Mouse (Mus musculus): ENCODE results near the gene Nhlrc4. TPM values are rescaled to one million over a fixed set of nuclear protein-coding genes. Genes with fewer than 3 reads are reported as not detected.

Nhlrc4 gene
- polyA plus RNA-seq, 1 experiment from 2014 or later: 4.5 TPM

DNA sequence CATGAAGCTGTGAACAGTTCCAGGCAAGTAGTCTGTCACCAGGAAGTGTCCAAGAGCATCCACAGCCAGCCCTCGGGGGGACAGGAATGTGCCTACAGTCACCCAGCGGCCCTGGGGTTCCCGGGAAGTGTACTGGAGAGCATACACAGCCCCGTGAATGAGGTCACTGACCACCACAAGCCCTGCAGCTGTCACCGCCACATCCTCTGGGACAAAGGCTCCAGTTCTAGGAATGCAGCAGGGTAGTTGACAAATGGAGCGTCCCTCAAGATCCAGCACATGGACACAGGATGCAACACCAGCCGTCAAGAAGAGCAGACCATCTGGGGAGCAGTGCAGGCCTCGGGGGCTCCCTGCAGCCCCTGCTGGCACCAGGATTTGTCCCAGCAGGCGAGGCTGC lies 992 bp downstream of the Nhlrc4 start:
- H3K4me3 ChIP-seq (ENCODE audit: low read depth, low read length): no peak overlapping the region
- WGBS: 64% methylated on average over 9 of the region's 9 CpGs
- no peak overlapping the region for H3K4me2 ChIP-seq (replicated peaks; ENCODE audit: low read depth, low read length)
- no peaks in the 10 kb centered on the region for H3K27me3 ChIP-seq (replicated peaks; ENCODE audit: insufficient read depth, low read length)
- no peak for DNase-seq (ENCODE audit: low spot score)
- H3K9ac ChIP-seq (replicated peaks; ENCODE audit: low read depth): no peak overlapping the region
- no peak overlapping the region for H3K27ac ChIP-seq (ENCODE audit: low read length)
- no peak for ATAC-seq
- H3K9me3 ChIP-seq (ENCODE audit: low read length): no peaks in the 10 kb centered on the region
- TF ChIP-seq CTCF (IDR thresholded peaks at IDR 0.05) (no peak), EP300 (IDR thresholded peaks at IDR 0.05) (no peak)
- peaks cover 8% of the 10 kb centered on the region; the same call in 1 of the 2 replicates for H3K4me1 ChIP-seq (ENCODE audit: insufficient read depth, low read depth, low read length)
- H3K36me3 ChIP-seq (ENCODE audit: insufficient read depth, low read length): no peaks in the 10 kb centered on the region

DNA sequence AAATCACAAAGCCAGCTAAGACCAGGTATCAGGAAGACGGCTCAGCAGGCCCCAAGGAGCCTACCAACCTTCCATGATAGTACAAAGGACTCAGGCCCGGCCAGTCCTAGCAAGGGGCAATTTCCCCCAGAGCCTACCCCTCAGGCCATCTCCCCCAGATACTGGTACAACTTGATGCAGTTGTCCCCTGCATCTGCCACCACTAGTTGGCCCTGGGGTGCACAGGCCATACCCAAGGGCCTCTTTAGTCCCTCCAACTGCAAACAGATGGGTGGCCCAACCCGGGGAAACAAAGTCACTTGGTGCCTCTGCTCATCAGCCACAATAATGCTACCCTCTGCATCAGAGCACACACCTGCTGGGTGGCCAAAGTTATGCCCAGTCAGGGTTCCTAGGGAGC lies 1.5 kb downstream of the Nhlrc4 start:
- Histone ChIP-seq H3K4me3 (ENCODE audit: low read depth, low read length) (no peak overlapping the region), H3K4me2 (replicated peaks; ENCODE audit: low read depth, low read length) (no peak overlapping the region), H3K9ac (replicated peaks; ENCODE audit: low read depth) (no peak overlapping the region), H3K4me1 (ENCODE audit: insufficient read depth, low read depth, low read length) (peaks cover 8% of the 10 kb centered on the region; the same call in 1 of the 2 replicates), H3K27ac (ENCODE audit: low read length) (no peak overlapping the region), H3K27me3 (replicated peaks; ENCODE audit: insufficient read depth, low read length) (no peaks in the 10 kb centered on the region), H3K9me3 (ENCODE audit: low read length) (no peaks in the 10 kb centered on the region), H3K36me3 (ENCODE audit: insufficient read depth, low read length) (no peaks in the 10 kb centered on the region)
- TF ChIP-seq EP300 (IDR thresholded peaks at IDR 0.05) (no peak), CTCF (IDR thresholded peaks at IDR 0.05) (no peak)
- no peak for ATAC-seq
- DNase-seq (ENCODE audit: low spot score): no peak
- WGBS: 92% methylated on average over 3 of the region's 3 CpGs

- no peak overlapping the region for H3K4me3 ChIP-seq (ENCODE audit: low read depth, low read length)
- DNase-seq (ENCODE audit: low spot score): peak; percentile 14
- H3K9ac ChIP-seq (replicated peaks; ENCODE audit: low read depth): no peak overlapping the region
- H3K27ac ChIP-seq (ENCODE audit: low read length): no peak overlapping the region
- TF ChIP-seq EP300 (IDR thresholded peaks at IDR 0.05) (no peak), CTCF (IDR thresholded peaks at IDR 0.05) (no peak)
- H3K4me1 ChIP-seq (ENCODE audit: insufficient read depth, low read depth, low read length): peaks cover 8% of the 10 kb centered on the region; the same call in 1 of the 2 replicates
- H3K4me2 ChIP-seq (replicated peaks; ENCODE audit: low read depth, low read length): no peak overlapping the region
- ATAC-seq: peak; percentile 29; the same call in 1 of the 2 replicates
- no peaks in the 10 kb centered on the region for H3K9me3 ChIP-seq (ENCODE audit: low read length)
- H3K36me3 ChIP-seq (ENCODE audit: insufficient read depth, low read length): no peaks in the 10 kb centered on the region
- 74% methylated on average over 2 of the region's 2 CpGs for WGBS
- H3K27me3 ChIP-seq (replicated peaks; ENCODE audit: insufficient read depth, low read length): no peaks in the 10 kb centered on the region
These were observed 2.1 kb downstream of the Nhlrc4 start for GRCm38 (mm10) chr17:25942597-25943151.

- ATAC-seq (peak; percentile 83), DNase-seq (ENCODE audit: low spot score) (peak; percentile 75)
- H3K27ac ChIP-seq (ENCODE audit: low read length): peak overlapping the region; percentile 87
- no peaks in the 10 kb centered on the region for H3K9me3 ChIP-seq (ENCODE audit: low read length)
- H3K4me1 ChIP-seq (ENCODE audit: insufficient read depth, low read depth, low read length): peaks cover 8% of the 10 kb centered on the region; the same call in 1 of the 2 replicates
- 4% methylated on average over 51 of the region's 54 CpGs for WGBS
- peak overlapping the region; percentile 96 for H3K9ac ChIP-seq (replicated peaks; ENCODE audit: low read depth)
- no peaks in the 10 kb centered on the region for H3K27me3 ChIP-seq (replicated peaks; ENCODE audit: insufficient read depth, low read length)
- H3K36me3 ChIP-seq (ENCODE audit: insufficient read depth, low read length): peaks cover 5% of the 10 kb centered on the region
- no peak for TF ChIP-seq EP300 (IDR thresholded peaks at IDR 0.05)
- TF ChIP-seq CTCF (IDR thresholded peaks at IDR 0.05): no peak
- peak overlapping the region; percentile 82 for H3K4me3 ChIP-seq (ENCODE audit: low read depth, low read length)
- H3K4me2 ChIP-seq (replicated peaks; ENCODE audit: low read depth, low read length): peak overlapping the region; percentile 58
These were observed 3.1 kb downstream of the Nhlrc4 start for GRCm38 (mm10) chr17:25941511-25942241.

DNA sequence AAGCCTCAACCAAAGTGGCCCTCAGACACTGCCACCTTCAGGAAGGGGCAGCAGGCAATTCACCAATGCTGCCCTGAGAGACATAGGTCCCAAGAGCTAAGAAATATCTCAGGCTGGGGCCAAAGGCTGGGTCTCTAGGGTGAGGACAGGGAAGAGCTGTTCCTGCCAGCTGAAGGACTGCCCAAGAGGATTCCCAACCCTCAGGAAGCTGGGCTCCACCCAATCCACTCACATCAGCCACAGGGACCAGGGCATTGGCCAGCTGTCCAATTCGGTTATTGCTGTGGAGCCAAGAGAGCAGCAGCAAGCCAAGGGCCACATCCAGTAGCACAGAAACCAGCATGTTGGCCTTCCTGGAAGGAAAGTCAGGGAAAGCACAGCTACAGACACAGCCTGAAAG lies 10.2 kb downstream of the Nhlrc4 start:
- Histone ChIP-seq H3K4me3 (ENCODE audit: low read depth, low read length) (no peak overlapping the region), H3K27me3 (replicated peaks; ENCODE audit: insufficient read depth, low read length) (no peaks in the 10 kb centered on the region), H3K4me1 (ENCODE audit: insufficient read depth, low read depth, low read length) (no peaks in the 10 kb centered on the region), H3K36me3 (ENCODE audit: insufficient read depth, low read length) (peaks cover 50% of the 10 kb centered on the region), H3K9ac (replicated peaks; ENCODE audit: low read depth) (no peak overlapping the region), H3K9me3 (ENCODE audit: low read length) (no peaks in the 10 kb centered on the region), H3K4me2 (replicated peaks; ENCODE audit: low read depth, low read length) (no peak overlapping the region), H3K27ac (ENCODE audit: low read length) (no peak overlapping the region)
- ATAC-seq (no peak), DNase-seq (ENCODE audit: low spot score) (no peak)
- no peak for TF ChIP-seq CTCF (IDR thresholded peaks at IDR 0.05)
- TF ChIP-seq EP300 (IDR thresholded peaks at IDR 0.05): no peak
- WGBS: 88% methylated on average over 1 of the region's 1 CpGs

DNA sequence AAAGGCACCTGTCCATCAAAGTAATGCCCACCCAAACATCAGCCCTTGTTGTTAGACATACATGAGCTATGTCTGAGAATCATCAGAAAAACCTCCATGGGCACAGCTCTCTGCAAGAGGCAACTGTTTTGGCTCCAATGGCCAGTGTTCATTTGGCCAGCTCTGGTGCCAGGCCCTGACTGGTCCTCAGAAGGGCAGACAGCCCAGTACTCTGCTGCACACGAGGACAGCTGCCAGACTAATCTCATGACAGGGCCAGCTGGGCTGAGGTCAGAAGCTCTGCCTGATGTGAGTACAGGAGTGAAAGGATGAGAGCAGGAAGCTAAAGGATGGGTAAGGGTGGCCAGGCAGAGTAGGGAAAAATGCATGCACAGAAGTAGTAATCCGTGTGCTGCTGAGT lies 19.4 kb downstream of the Nhlrc4 start:
- Histone ChIP-seq H3K27me3 (replicated peaks; ENCODE audit: insufficient read depth, low read length) (no peaks in the 10 kb centered on the region), H3K9ac (replicated peaks; ENCODE audit: low read depth) (no peak overlapping the region), H3K4me1 (ENCODE audit: insufficient read depth, low read depth, low read length) (no peaks in the 10 kb centered on the region), H3K9me3 (ENCODE audit: low read length) (no peaks in the 10 kb centered on the region), H3K4me3 (ENCODE audit: low read depth, low read length) (no peak overlapping the region), H3K36me3 (ENCODE audit: insufficient read depth, low read length) (peaks cover 23% of the 10 kb centered on the region), H3K27ac (ENCODE audit: low read length) (no peak overlapping the region), H3K4me2 (replicated peaks; ENCODE audit: low read depth, low read length) (no peak overlapping the region)
- DNase-seq (ENCODE audit: low spot score) (no peak), ATAC-seq (no peak)
- no peak for TF ChIP-seq EP300 (IDR thresholded peaks at IDR 0.05)
- no peak for TF ChIP-seq CTCF (IDR thresholded peaks at IDR 0.05)
- WGBS: 74% methylated on average over 2 of the region's 2 CpGs
